Mouse (Mus musculus) neural tube, embryonic 15.5 days (tissue): ENCODE results near the gene Plcb1. TPM values are rescaled to one million over a fixed set of nuclear protein-coding genes. Genes with fewer than 3 reads are reported as not detected.

Source experiments
- ATAC-seq: fragments of 200-750 bp; cut with Nextera tagmentation; 2 replicates; pipeline ENCODE4 v1.8.0; 2017; ENCODE audit warnings: mild to moderate bottlenecking, moderate TSS enrichment, moderate library complexity; ENCODE audit not compliant: low FRiP score
- H3K27ac ChIP-seq: fragments of 300-500 bp; sonication (generic); replicated peaks from 2 replicates; pipeline ENCODE4 v1.5.1; 2015; ENCODE audit warnings: mild to moderate bottlenecking, inconsistent platforms
- H3K27me3 ChIP-seq: fragments of 300-500 bp; sonication (generic); replicated peaks from 2 replicates; pipeline ENCODE4 v1.6.1; 2015; ENCODE audit warnings: inconsistent platforms
- H3K36me3 ChIP-seq: fragments of 300-500 bp; sonication (generic); 2 replicates; pipeline ENCODE4 v1.6.1; 2015; ENCODE audit warnings: inconsistent platforms
- H3K4me1 ChIP-seq: fragments of 300-500 bp; sonication (generic); 2 replicates; pipeline ENCODE4 v1.6.1; 2015; ENCODE audit warnings: inconsistent platforms
- H3K4me2 ChIP-seq: fragments of 300-500 bp; sonication (generic); 2 replicates; pipeline ENCODE4 v1.6.1; 2015; ENCODE audit warnings: inconsistent platforms, mild to moderate bottlenecking, moderate library complexity
- H3K4me3 ChIP-seq: fragments of 300-500 bp; sonication (generic); replicated peaks from 2 replicates; pipeline ENCODE4 v1.5.1; 2015; ENCODE audit warnings: mild to moderate bottlenecking, inconsistent platforms
- H3K9ac ChIP-seq: fragments of 300-500 bp; sonication (generic); replicated peaks from 2 replicates; pipeline ENCODE4 v1.6.1; 2015; ENCODE audit warnings: mild to moderate bottlenecking, inconsistent platforms
- H3K9me3 ChIP-seq: fragments of 300-500 bp; sonication (generic); replicated peaks from 2 replicates; pipeline ENCODE4 v1.6.1; 2016; ENCODE audit warnings: inconsistent platforms
- WGBS: fragments of 180-500 bp; shearing (Covaris S2); methylation state at CpG from one replicate; pipeline ENCODE4 v1.1.7; 2015; ENCODE audit warnings: mixed read lengths; 5-methylcytosine and 5-hydroxymethylcytosine counted together
- polyA plus RNA-seq: library from polyadenylated mRNA; unstranded; fragments of >200 nt; fragmentation: Nextera tagmentation; extraction: Ambion mirVana; gene quantifications from 2 replicates; pipeline ENCODE4 v1.2.1, GENCODE M21; 2015

The Plcb1 gene
- polyA plus RNA-seq, 1 experiment from 2014 or later = 81.5 TPM

GRCm38 (mm10) chr2:135302483-135302882, 516.6 kb downstream of the Plcb1 start:
- no peak overlapping the region for H3K27ac ChIP-seq
- WGBS = 92% methylated on average over 2 of the region's 2 CpGs

DNA sequence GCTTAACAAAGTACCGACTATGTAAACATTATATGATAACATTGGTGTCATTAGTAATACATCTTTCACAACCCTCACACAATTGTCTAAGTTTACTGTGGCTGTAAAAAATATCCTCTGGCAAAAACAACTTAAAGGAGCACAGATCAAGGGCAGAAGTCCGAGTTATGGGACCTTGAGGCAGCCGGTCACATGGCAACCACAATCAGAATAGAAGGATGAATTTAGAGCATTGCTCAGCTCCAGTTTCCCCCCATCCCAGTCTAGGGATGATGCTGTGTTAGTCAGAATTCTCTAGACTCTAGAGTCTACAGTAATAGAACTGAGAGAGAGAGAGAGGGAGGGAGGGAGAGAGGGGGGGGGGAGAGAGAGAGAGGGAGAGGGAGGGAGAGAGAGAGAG, 519.3 kb downstream of the Plcb1 start:
- 0 out of 2 replicates have a peak, but pooled peaks cover 3% of the 10 kb centered on the region for H3K4me1 ChIP-seq
- no peak for ATAC-seq
- no peaks in the 10 kb centered on the region for H3K27me3 ChIP-seq
- H3K36me3 ChIP-seq = no peaks in the 10 kb centered on the region
- no peaks in the 10 kb centered on the region for H3K9me3 ChIP-seq
- no peak overlapping the region for H3K27ac ChIP-seq
- no peak overlapping the region for H3K9ac ChIP-seq
- WGBS = 82% methylated on average over 3 of the region's 3 CpGs
- no peak overlapping the region for H3K4me3 ChIP-seq
- H3K4me2 ChIP-seq = no peak overlapping the region

More at GRCm38 (mm10) chr2:135302483-135302882, 516.6 kb downstream of the Plcb1 start:
- Histone ChIP-seq H3K36me3 (no peaks in the 10 kb centered on the region), H3K4me1 (peaks cover 6% of the 10 kb centered on the region; the same call in 1 of the 2 replicates), H3K4me3 (no peak overlapping the region), H3K9ac (no peak overlapping the region), H3K4me2 (no peak overlapping the region), H3K27me3 (no peaks in the 10 kb centered on the region), H3K9me3 (no peaks in the 10 kb centered on the region)
- ATAC-seq = no peak

DNA sequence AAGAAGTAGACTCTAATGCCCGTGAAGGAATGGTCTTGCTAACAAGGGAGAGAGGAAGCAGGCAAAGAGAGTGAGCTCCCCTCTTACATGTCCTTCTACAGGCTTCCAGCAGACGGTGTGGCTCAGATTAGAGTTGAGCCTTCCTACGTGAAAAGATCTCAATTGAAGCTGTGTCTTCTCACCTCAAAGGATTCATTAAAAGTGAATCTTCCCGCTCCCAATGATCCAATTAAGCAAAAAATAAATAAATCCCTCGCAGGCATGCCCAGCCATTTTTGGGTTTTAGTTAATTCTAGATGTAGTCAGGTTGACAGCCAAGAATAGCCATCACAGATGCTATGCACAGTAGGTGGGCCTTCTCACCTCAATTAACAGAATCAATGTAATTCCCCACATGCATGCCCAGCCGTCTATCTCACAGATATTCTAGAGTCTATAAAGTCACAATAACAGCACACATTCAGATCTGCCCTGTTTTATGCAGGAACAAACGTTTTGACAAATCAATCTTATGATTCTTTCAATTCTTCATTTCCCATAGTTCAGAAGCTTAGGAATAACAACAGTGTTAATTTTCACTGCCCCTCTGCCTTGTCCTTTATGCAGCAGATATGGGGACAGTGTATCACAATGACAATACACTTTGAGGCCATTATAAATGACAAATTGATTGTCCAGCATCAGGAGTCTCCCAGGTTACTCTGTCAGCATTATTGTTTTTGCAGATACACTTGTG, 520.0 kb downstream of the Plcb1 start:
- 40% methylated on average over 7 of the region's 7 CpGs for WGBS
- Histone ChIP-seq H3K27me3 (no peaks in the 10 kb centered on the region), H3K4me1 (0 out of 2 replicates have a peak, but pooled peaks cover 3% of the 10 kb centered on the region), H3K27ac (no peak overlapping the region), H3K4me3 (no peak overlapping the region), H3K9me3 (no peaks in the 10 kb centered on the region), H3K4me2 (no peak overlapping the region), H3K9ac (no peak overlapping the region), H3K36me3 (no peaks in the 10 kb centered on the region)
- no peak for ATAC-seq

- Histone ChIP-seq H3K4me3 (no peak overlapping the region), H3K9me3 (no peaks in the 10 kb centered on the region), H3K27ac (no peak overlapping the region), H3K9ac (no peak overlapping the region), H3K4me1 (0 out of 2 replicates have a peak, but pooled peaks cover 3% of the 10 kb centered on the region), H3K36me3 (no peaks in the 10 kb centered on the region), H3K4me2 (no peak overlapping the region), H3K27me3 (no peaks in the 10 kb centered on the region)
- no peak for ATAC-seq
- 9% methylated on average over 2 of the region's 2 CpGs for WGBS
These were observed 520.6 kb downstream of the Plcb1 start for GRCm38 (mm10) chr2:135306472-135306771.

GRCm38 (mm10) chr2:135307787-135308186, 521.9 kb downstream of the Plcb1 start:
- H3K4me3 ChIP-seq = no peak overlapping the region
- 60% methylated on average over 4 of the region's 4 CpGs for WGBS
- H3K9me3 ChIP-seq = no peaks in the 10 kb centered on the region
- H3K9ac ChIP-seq = no peak overlapping the region
- no peak overlapping the region for H3K4me2 ChIP-seq
- no peaks in the 10 kb centered on the region for H3K36me3 ChIP-seq
- H3K27me3 ChIP-seq = no peaks in the 10 kb centered on the region
- 0 out of 2 replicates have a peak, but pooled peaks cover 3% of the 10 kb centered on the region for H3K4me1 ChIP-seq
- no peak for ATAC-seq
- no peak overlapping the region for H3K27ac ChIP-seq

GRCm38 (mm10) chr2:135315980-135316379, 530.1 kb downstream of the Plcb1 start:
- H3K9ac ChIP-seq = no peak overlapping the region
- H3K4me2 ChIP-seq = no peak overlapping the region
- H3K4me3 ChIP-seq = no peak overlapping the region
- H3K27ac ChIP-seq = no peak overlapping the region
- H3K4me1 ChIP-seq = no peaks in the 10 kb centered on the region
- no peaks in the 10 kb centered on the region for H3K27me3 ChIP-seq
- H3K9me3 ChIP-seq = no peaks in the 10 kb centered on the region
- no peaks in the 10 kb centered on the region for H3K36me3 ChIP-seq
- WGBS = 84% methylated on average over 3 of the region's 3 CpGs
- no peak for ATAC-seq

GRCm38 (mm10) chr2:135318136-135318535, 532.3 kb downstream of the Plcb1 start:
- no peaks in the 10 kb centered on the region for H3K27me3 ChIP-seq
- H3K4me1 ChIP-seq = no peaks in the 10 kb centered on the region
- no peak overlapping the region for H3K27ac ChIP-seq
- WGBS = 91% methylated on average over 1 of the region's 1 CpGs
- no peak overlapping the region for H3K4me2 ChIP-seq
- no peak overlapping the region for H3K4me3 ChIP-seq
- H3K36me3 ChIP-seq = no peaks in the 10 kb centered on the region
- ATAC-seq = no peak
- H3K9me3 ChIP-seq = no peaks in the 10 kb centered on the region
- no peak overlapping the region for H3K9ac ChIP-seq

- no peak overlapping the region for H3K9ac ChIP-seq
- ATAC-seq = peak; percentile 81
- H3K4me3 ChIP-seq = peak overlapping the region; percentile 35
- no peaks in the 10 kb centered on the region for H3K27me3 ChIP-seq
- peak overlapping the region; percentile 55 for H3K4me2 ChIP-seq
- WGBS = 34% methylated on average over 7 of the region's 7 CpGs
- 0 out of 2 replicates have a peak, but pooled peaks cover 3% of the 10 kb centered on the region for H3K36me3 ChIP-seq
- H3K4me1 ChIP-seq = peaks cover 11% of the 10 kb centered on the region
- H3K27ac ChIP-seq = peak overlapping the region; percentile 30
- H3K9me3 ChIP-seq = no peaks in the 10 kb centered on the region
These were observed 537.5 kb downstream of the Plcb1 start for GRCm38 (mm10) chr2:135323276-135323954.

DNA sequence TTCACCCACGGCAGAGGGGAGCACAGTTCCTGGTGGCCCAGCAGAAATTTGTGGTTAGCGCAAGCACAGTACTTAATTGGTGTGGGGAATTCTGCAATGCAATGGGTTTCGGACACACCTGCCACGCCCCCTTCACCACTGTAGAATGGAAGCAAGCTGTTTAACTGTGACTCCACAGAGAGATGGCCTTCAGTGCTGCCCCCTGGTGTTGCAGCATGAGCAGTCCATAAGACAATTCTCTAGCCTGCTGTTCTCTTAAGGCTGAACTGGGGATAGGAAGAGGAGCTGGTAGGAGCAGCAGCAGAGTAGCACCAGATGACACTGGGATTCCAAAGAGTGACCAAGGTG, 538.1 kb downstream of the Plcb1 start:
- H3K9ac ChIP-seq = no peak overlapping the region
- H3K27ac ChIP-seq = peak overlapping the region; percentile 30
- H3K36me3 ChIP-seq = 0 out of 2 replicates have a peak, but pooled peaks cover 3% of the 10 kb centered on the region
- peak overlapping the region; percentile 35 for H3K4me3 ChIP-seq
- no peaks in the 10 kb centered on the region for H3K27me3 ChIP-seq
- peak overlapping the region; percentile 55 for H3K4me2 ChIP-seq
- peak; percentile 90 for ATAC-seq
- WGBS = 13% methylated on average over 4 of the region's 4 CpGs
- no peaks in the 10 kb centered on the region for H3K9me3 ChIP-seq
- peaks cover 11% of the 10 kb centered on the region for H3K4me1 ChIP-seq

- Histone ChIP-seq H3K9me3 (no peaks in the 10 kb centered on the region), H3K36me3 (0 out of 2 replicates have a peak, but pooled peaks cover 3% of the 10 kb centered on the region), H3K27ac (no peak overlapping the region), H3K4me3 (no peak overlapping the region), H3K4me2 (no peak overlapping the region), H3K4me1 (peaks cover 16% of the 10 kb centered on the region), H3K27me3 (no peaks in the 10 kb centered on the region), H3K9ac (no peak overlapping the region)
- peak; percentile 40; the same call in 1 of the 2 replicates for ATAC-seq
- WGBS = 3% methylated on average over 2 of the region's 2 CpGs
These were observed 542.9 kb downstream of the Plcb1 start for GRCm38 (mm10) chr2:135328756-135329155.

DNA sequence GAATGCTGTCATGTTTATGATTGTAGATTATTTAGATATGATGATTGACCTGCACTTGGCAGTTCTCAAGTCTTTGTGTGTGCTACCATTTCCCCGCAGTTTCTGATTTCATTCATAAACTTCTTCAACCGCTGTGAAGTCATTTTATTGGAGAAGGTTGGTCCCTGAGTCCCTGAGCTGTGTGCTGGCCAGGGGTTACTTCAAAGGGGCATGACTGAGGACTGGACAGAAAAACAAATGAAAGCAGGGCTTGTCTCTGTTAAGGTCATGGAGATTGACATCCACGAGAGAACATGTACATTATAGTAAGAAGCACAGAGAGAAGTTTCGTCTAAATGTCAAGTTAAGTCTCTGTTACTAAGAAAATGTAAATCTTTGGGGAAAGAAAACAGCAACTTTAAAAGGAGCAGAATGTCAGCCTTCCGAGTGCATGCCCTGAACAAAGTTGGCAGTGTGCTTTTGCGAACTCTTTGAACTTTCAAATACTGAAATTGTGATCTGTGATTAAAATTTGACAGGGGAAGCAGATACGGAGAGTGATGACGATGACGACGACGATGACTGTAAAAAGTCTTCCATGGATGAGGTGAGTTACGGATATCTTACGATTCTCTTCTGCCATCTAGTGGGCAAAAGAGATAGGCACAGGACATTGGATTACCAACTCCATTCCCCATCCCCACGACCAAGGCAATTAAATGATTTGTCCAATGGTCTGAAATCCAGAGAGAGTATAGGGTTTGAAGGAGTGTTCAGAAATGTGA, 544.1 kb downstream of the Plcb1 start:
- H3K4me1 ChIP-seq = peaks cover 8% of the 10 kb centered on the region
- WGBS = 12% methylated on average over 14 of the region's 14 CpGs
- peak overlapping the region; percentile 53 for H3K4me2 ChIP-seq
- no peak overlapping the region for H3K9ac ChIP-seq
- no peak overlapping the region for H3K27ac ChIP-seq
- no peaks in the 10 kb centered on the region for H3K9me3 ChIP-seq
- no peaks in the 10 kb centered on the region for H3K27me3 ChIP-seq
- peak; percentile 37; the same call in 1 of the 2 replicates for ATAC-seq
- H3K36me3 ChIP-seq = 0 out of 2 replicates have a peak, but pooled peaks cover 3% of the 10 kb centered on the region
- H3K4me3 ChIP-seq = peak overlapping the region; percentile 23
